In genomic region chr16:36040640-36041624, GRCm38 (mm10) we compare ENCODE assay signal across 7 mouse cellular contexts. TPM values are rescaled to one million over a fixed set of nuclear protein-coding genes. Genes with fewer than 3 reads are reported as not detected.
DNase-seq lines count a peak whose midpoint lies in the region; ATAC-seq lines count a peak whose summit lies in the region.

TSS of gene Wdr5b (plus strand) at chr16:36041190.

- 2% methylated on average over 39 of the region's 39 CpGs for WGBS in embryonic facial prominence, embryonic 12.5 days
- WGBS in limb, embryonic 11.5 days = 2% methylated on average over 39 of the region's 39 CpGs
- WGBS in midbrain, embryonic 14.5 days = 4% methylated on average over 39 of the region's 39 CpGs

- ATAC-seq in embryonic facial prominence, embryonic 12.5 days (ENCODE audit: insufficient number of reproducible peaks, insufficient read depth, low FRiP score, low TSS enrichment) = peak; percentile 95
- ATAC-seq in limb, embryonic 11.5 days (ENCODE audit: insufficient number of reproducible peaks, low FRiP score, low TSS enrichment, low read depth) = peak; percentile 94
- peak; percentile 96 for ATAC-seq in midbrain, embryonic 14.5 days (ENCODE audit: low FRiP score, low TSS enrichment)

- peak; percentile 87 for DNase-seq in adrenal gland, postnatal 25 days
- DNase-seq in heart, adult 11 months = peak; percentile 100
- peak; percentile 89 for DNase-seq in kidney, adult 18-20 months
- DNase-seq in limb, embryonic 11.5 days (ENCODE audit: low spot score) = peak; percentile 87
- DNase-seq in midbrain, embryonic 14.5 days = peak; percentile 99
- DNase-seq in spleen, adult 18-20 months = peak; percentile 75 to 85

- peak within 1 kb of the TSS; percentile 89 for H3K27ac ChIP-seq in embryonic facial prominence, embryonic 12.5 days
- H3K27ac ChIP-seq in limb, embryonic 11.5 days (replicated peaks; ENCODE audit: low read depth, low read length) = no peak within 1 kb of the TSS
- peak within 1 kb of the TSS; percentile 68 for H3K27ac ChIP-seq in midbrain, embryonic 14.5 days (replicated peaks; ENCODE audit: low read depth, low read length)

- no peaks in the 10 kb centered on the region for H3K27me3 ChIP-seq in embryonic facial prominence, embryonic 12.5 days
- no peaks in the 10 kb centered on the region for H3K27me3 ChIP-seq in limb, embryonic 11.5 days (ENCODE audit: control insufficient read depth, insufficient read depth, low read length)
- H3K27me3 ChIP-seq in midbrain, embryonic 14.5 days (ENCODE audit: control insufficient read depth, insufficient read depth, low read length) = no peaks in the 10 kb centered on the region

- peak within 1 kb of the TSS; percentile 64 for H3K4me3 ChIP-seq in embryonic facial prominence, embryonic 12.5 days
- peak within 1 kb of the TSS; percentile 56 for H3K4me3 ChIP-seq in limb, embryonic 11.5 days (ENCODE audit: low read depth, low read length)
- H3K4me3 ChIP-seq in midbrain, embryonic 14.5 days (replicated peaks; ENCODE audit: low read depth, low read length) = peak within 1 kb of the TSS; percentile 63

- peak within 1 kb of the TSS; percentile 60 for H3K4me2 ChIP-seq in embryonic facial prominence, embryonic 12.5 days (replicated peaks)
- peak within 1 kb of the TSS; percentile 70 for H3K4me2 ChIP-seq in limb, embryonic 11.5 days (ENCODE audit: low read depth, severe bottlenecking)
- peak within 1 kb of the TSS; percentile 84 for H3K4me2 ChIP-seq in midbrain, embryonic 14.5 days (ENCODE audit: low read length)

- H3K9me3 ChIP-seq in embryonic facial prominence, embryonic 12.5 days = no peaks in the 10 kb centered on the region
- H3K9me3 ChIP-seq in limb, embryonic 11.5 days (ENCODE audit: control insufficient read depth, low read length) = no peaks in the 10 kb centered on the region
- no peaks in the 10 kb centered on the region for H3K9me3 ChIP-seq in midbrain, embryonic 14.5 days (ENCODE audit: control insufficient read depth, low read length)

- peak within 1 kb of the TSS; percentile 67 for H3K9ac ChIP-seq in embryonic facial prominence, embryonic 12.5 days
- peak within 1 kb of the TSS; percentile 71 for H3K9ac ChIP-seq in limb, embryonic 11.5 days (ENCODE audit: low read length)
- peak within 1 kb of the TSS; percentile 68 for H3K9ac ChIP-seq in midbrain, embryonic 14.5 days (replicated peaks; ENCODE audit: low read length)

- H3K4me1 ChIP-seq in embryonic facial prominence, embryonic 12.5 days = peaks cover 10% of the 10 kb centered on the region
- peaks cover 6% of the 10 kb centered on the region; the same call in 1 of the 2 replicates for H3K4me1 ChIP-seq in limb, embryonic 11.5 days (ENCODE audit: control insufficient read depth, insufficient read depth, low read length)
- H3K4me1 ChIP-seq in midbrain, embryonic 14.5 days (ENCODE audit: control insufficient read depth, insufficient read depth, low read length) = peaks cover 19% of the 10 kb centered on the region

- peaks cover 36% of the 10 kb centered on the region for H3K36me3 ChIP-seq in embryonic facial prominence, embryonic 12.5 days
- H3K36me3 ChIP-seq in limb, embryonic 11.5 days (ENCODE audit: control insufficient read depth, insufficient read depth, low read length) = peaks cover 3% of the 10 kb centered on the region; the same call in 1 of the 2 replicates
- H3K36me3 ChIP-seq in midbrain, embryonic 14.5 days (ENCODE audit: control insufficient read depth, insufficient read depth, low read length) = peaks cover 30% of the 10 kb centered on the region

RNA-seq across cellular contexts. Expression of gene Wdr5b, which starts in this region (rescaled TPM):
- 5.7 and 5.9 TPM in 2 replicates for total RNA-seq in adrenal gland, postnatal 25 days (2021)
- 14.1 and 14.2 TPM in 2 replicates for polyA plus RNA-seq in embryonic facial prominence, embryonic 12.5 days (2016; fragmentation: Nextera tagmentation; extraction: Ambion mirVana)
- polyA plus RNA-seq in limb, embryonic 11.5 days (2014; fragmentation: Nextera tagmentation; extraction: Ambion mirVana) = 9.2 and 9.8 TPM in 2 replicates
- polyA plus RNA-seq in midbrain, embryonic 14.5 days (2014; fragmentation: Nextera tagmentation; extraction: Ambion mirVana) = 14.4 and 16.9 TPM in 2 replicates
